Mouse (Mus musculus): Measurements from ENCODE around the gene Ltk. TPM values are rescaled to one million over a fixed set of nuclear protein-coding genes. Genes with fewer than 3 reads are reported as not detected.
A peak's percentile ranks its signal among the peaks of the same experiment; 100 is the strongest.

Ltk gene
- polyA plus RNA-seq (2016; fragmentation: Nextera tagmentation; extraction: Ambion mirVana): 0.13 and 0.17 TPM in 2 replicates

DNA sequence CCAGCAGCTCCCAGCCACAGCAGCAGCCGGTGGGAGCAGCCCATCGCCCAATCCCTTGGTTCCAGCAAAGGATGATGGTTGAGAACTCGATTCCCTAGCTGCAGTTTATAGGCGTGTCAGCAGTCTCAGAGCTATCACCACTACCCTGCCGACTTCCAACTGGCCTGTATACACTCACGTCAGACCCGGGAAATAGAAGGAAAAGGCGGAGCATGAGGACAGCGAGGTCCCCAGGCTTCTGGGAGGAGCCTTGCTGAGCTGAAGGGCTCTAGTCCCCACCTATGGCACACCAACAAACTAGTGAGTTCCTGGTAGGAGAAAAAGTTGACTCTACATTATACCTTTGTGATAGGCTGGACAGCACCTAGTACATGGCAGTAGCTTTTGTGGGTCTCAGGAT lies at the start of gene Ltk:
Gene Ltk, minus strand, starts transcription at position 181 of the 400 bp plus-strand sequence.
- Histone ChIP-seq H3K9ac (no peak within 1 kb of the TSS), H3K27me3 (replicated peaks) (peaks cover 66% of the 10 kb centered on the region), H3K27ac (ENCODE audit: poor library complexity, severe bottlenecking) (no peak within 1 kb of the TSS), H3K4me2 (peak within 1 kb of the TSS; percentile 96; the same call in 1 of the 2 replicates), H3K4me1 (replicated peaks) (peaks cover 19% of the 10 kb centered on the region), H3K9me3 (replicated peaks) (no peaks in the 10 kb centered on the region), H3K4me3 (peak within 1 kb of the TSS; percentile 67), H3K36me3 (peaks cover 20% of the 10 kb centered on the region)
- ATAC-seq (ENCODE audit: insufficient number of reproducible peaks, low FRiP score): no peak
- 8% methylated on average over 9 of the region's 9 CpGs for WGBS

DNA sequence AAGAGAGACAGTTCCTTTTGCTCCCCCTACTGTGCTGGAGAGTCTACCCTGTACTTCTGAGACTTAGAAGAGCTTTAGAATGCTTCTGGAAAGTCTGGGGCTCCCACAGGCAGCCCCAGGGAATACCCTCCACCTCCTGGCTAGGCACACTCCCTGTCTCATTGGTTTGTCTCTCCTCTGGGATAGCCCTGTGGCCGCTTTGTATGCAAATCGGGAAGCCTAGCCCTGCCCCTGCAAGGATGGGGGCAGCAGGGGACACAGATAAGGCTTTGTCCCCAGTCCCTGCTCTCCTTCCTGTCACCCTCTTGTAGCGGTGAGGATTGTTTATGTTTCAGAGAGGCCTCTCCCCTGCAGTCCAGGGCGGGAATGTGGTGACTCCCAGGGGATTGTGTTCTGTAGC lies 48.6 kb upstream of the Ltk start:
- 16% methylated on average over 4 of the region's 4 CpGs for WGBS
- Histone ChIP-seq H3K4me2 (no peak overlapping the region), H3K9me3 (replicated peaks) (no peaks in the 10 kb centered on the region), H3K36me3 (peaks cover 24% of the 10 kb centered on the region), H3K27ac (ENCODE audit: poor library complexity, severe bottlenecking) (no peak overlapping the region), H3K4me3 (no peak overlapping the region), H3K9ac (peak overlapping the region; percentile 2; the same call in 1 of the 2 replicates), H3K27me3 (replicated peaks) (no peaks in the 10 kb centered on the region), H3K4me1 (replicated peaks) (peaks cover 39% of the 10 kb centered on the region)
- ATAC-seq (ENCODE audit: insufficient number of reproducible peaks, low FRiP score): 0 out of 2 replicates have a peak, but pooled peaks have one; percentile 40

GRCm38 (mm10) chr2:119808438-119808837 lies 48.2 kb upstream of the Ltk start:
- ATAC-seq (ENCODE audit: insufficient number of reproducible peaks, low FRiP score): no peak
- Histone ChIP-seq H3K4me1 (replicated peaks) (peaks cover 43% of the 10 kb centered on the region), H3K9ac (0 out of 2 replicates have a peak overlapping the region, but pooled peaks have one; percentile 2), H3K27ac (ENCODE audit: poor library complexity, severe bottlenecking) (no peak overlapping the region), H3K4me2 (no peak overlapping the region), H3K4me3 (no peak overlapping the region), H3K36me3 (peaks cover 25% of the 10 kb centered on the region), H3K27me3 (replicated peaks) (no peaks in the 10 kb centered on the region; the same call in 1 of the 2 replicates), H3K9me3 (replicated peaks) (no peaks in the 10 kb centered on the region)
- 26% methylated on average over 4 of the region's 4 CpGs for WGBS

DNA sequence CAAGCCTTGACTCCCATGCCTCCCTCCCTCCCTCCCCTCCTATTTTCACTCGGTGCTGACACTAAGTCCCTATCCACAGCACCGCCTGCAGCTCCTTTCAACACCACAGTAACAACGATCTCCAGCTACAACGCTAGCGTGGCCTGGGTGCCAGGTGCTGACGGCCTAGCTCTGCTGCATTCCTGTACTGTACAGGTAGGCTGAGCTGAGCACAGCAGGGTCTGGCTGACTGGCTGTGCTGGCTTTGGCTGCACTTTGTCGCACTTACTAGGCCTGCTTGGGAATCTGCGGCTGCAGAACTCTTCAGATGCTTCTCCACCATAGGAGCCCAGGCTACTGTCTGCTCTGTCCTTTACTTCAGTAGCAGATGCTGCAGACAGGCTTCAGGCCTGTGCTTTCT lies 45.3 kb upstream of the Ltk start:
- Histone ChIP-seq H3K4me3 (no peak overlapping the region), H3K9ac (no peak overlapping the region), H3K27ac (ENCODE audit: poor library complexity, severe bottlenecking) (no peak overlapping the region), H3K27me3 (replicated peaks) (peaks cover 6% of the 10 kb centered on the region; the same call in 1 of the 2 replicates), H3K9me3 (replicated peaks) (no peaks in the 10 kb centered on the region), H3K36me3 (peaks cover 12% of the 10 kb centered on the region; the same call in 1 of the 2 replicates), H3K4me1 (replicated peaks) (peaks cover 56% of the 10 kb centered on the region), H3K4me2 (no peak overlapping the region)
- 51% methylated on average over 8 of the region's 8 CpGs for WGBS
- no peak for ATAC-seq (ENCODE audit: insufficient number of reproducible peaks, low FRiP score)

DNA sequence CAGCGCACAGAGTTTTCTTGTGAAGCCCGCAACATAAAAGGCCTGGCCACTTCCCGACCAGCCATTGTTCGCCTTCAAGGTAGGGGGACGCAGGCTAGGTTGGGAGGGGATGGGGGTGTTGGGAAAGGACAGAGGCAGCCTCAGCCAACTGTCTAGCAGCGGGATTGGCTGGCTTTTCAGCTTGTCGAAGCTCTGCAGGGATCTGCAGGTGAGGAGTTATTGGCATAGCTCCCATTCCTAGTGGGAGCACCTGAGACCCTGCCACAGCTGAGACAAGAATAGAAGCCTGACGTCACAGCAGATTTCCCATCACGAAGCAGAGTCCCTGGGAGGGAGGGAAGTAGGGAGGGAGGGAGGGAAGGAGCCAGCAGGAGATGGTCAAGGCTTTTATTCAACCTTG lies 44.5 kb upstream of the Ltk start:
- Histone ChIP-seq H3K27ac (ENCODE audit: poor library complexity, severe bottlenecking) (no peak overlapping the region), H3K9ac (no peak overlapping the region), H3K4me1 (replicated peaks) (peaks cover 60% of the 10 kb centered on the region), H3K4me3 (no peak overlapping the region), H3K36me3 (peaks cover 7% of the 10 kb centered on the region; the same call in 1 of the 2 replicates), H3K4me2 (no peak overlapping the region), H3K27me3 (replicated peaks) (peaks cover 7% of the 10 kb centered on the region; the same call in 1 of the 2 replicates), H3K9me3 (replicated peaks) (no peaks in the 10 kb centered on the region)
- ATAC-seq (ENCODE audit: insufficient number of reproducible peaks, low FRiP score): no peak
- 49% methylated on average over 9 of the region's 9 CpGs for WGBS

- Histone ChIP-seq H3K36me3 (peaks cover 7% of the 10 kb centered on the region; the same call in 1 of the 2 replicates), H3K9me3 (replicated peaks) (no peaks in the 10 kb centered on the region), H3K4me1 (replicated peaks) (peaks cover 59% of the 10 kb centered on the region), H3K4me2 (no peak overlapping the region), H3K4me3 (no peak overlapping the region), H3K27ac (ENCODE audit: poor library complexity, severe bottlenecking) (no peak overlapping the region), H3K9ac (no peak overlapping the region), H3K27me3 (replicated peaks) (peaks cover 7% of the 10 kb centered on the region; the same call in 1 of the 2 replicates)
- ATAC-seq (ENCODE audit: insufficient number of reproducible peaks, low FRiP score): no peak
- WGBS: 53% methylated on average over 5 of the region's 5 CpGs
Measured at GRCm38 (mm10) chr2:119804275-119804628, 44.0 kb upstream of the Ltk start.

DNA sequence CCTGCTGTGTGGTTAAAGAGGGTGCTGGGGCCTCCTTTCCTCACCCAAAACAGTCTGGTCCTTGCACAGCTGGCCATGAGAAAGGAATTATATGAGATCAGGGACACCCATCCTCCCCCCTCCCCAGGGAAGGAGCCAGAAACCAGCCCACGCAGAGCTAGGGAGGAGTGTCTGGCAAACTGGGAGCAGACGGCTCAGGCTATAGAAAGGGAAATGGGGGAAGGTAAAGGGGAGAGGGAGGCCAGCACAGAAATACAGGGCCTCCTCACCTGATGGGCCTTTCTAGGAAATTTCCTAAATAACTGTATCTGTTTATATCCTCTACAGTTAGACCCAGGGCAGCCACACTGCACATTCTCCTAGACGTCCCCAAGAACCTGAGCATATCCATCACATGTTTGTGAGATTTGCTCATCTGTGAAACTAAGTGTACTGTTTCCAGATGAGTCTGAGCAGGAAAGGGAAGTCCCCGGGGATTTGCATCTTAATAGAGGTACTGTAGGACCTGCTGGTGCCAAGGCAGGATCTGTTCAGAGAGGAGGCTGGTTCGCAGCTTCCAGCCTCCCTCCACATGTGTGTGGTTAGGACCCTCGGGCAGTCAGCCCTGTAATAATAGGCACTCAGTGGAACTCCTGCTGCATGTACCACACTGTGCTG lies 43.5 kb upstream of the Ltk start:
- ATAC-seq (ENCODE audit: insufficient number of reproducible peaks, low FRiP score): no peak
- Histone ChIP-seq H3K27me3 (replicated peaks) (peaks cover 7% of the 10 kb centered on the region; the same call in 1 of the 2 replicates), H3K4me1 (replicated peaks) (peaks cover 55% of the 10 kb centered on the region), H3K4me2 (no peak overlapping the region), H3K4me3 (no peak overlapping the region), H3K27ac (ENCODE audit: poor library complexity, severe bottlenecking) (no peak overlapping the region), H3K36me3 (peaks cover 7% of the 10 kb centered on the region; the same call in 1 of the 2 replicates), H3K9ac (0 out of 2 replicates have a peak overlapping the region, but pooled peaks have one; percentile 1), H3K9me3 (replicated peaks) (no peaks in the 10 kb centered on the region)
- WGBS: 42% methylated on average over 6 of the region's 6 CpGs

- no peak overlapping the region for H3K4me3 ChIP-seq
- H3K9me3 ChIP-seq (replicated peaks): no peaks in the 10 kb centered on the region
- H3K27ac ChIP-seq (ENCODE audit: poor library complexity, severe bottlenecking): no peak overlapping the region
- 51% methylated on average over 10 of the region's 10 CpGs for WGBS
- H3K27me3 ChIP-seq (replicated peaks): peaks cover 7% of the 10 kb centered on the region; the same call in 1 of the 2 replicates
- H3K4me1 ChIP-seq (replicated peaks): peaks cover 55% of the 10 kb centered on the region
- no peak; the same call in 1 of the 2 replicates for ATAC-seq (ENCODE audit: insufficient number of reproducible peaks, low FRiP score)
- H3K9ac ChIP-seq: 0 out of 2 replicates have a peak overlapping the region, but pooled peaks have one; percentile 1
- H3K36me3 ChIP-seq: peaks cover 7% of the 10 kb centered on the region; the same call in 1 of the 2 replicates
- 0 out of 2 replicates have a peak overlapping the region, but pooled peaks have one; percentile 2 for H3K4me2 ChIP-seq
Measured at GRCm38 (mm10) chr2:119802767-119803617, 42.8 kb upstream of the Ltk start.

DNA sequence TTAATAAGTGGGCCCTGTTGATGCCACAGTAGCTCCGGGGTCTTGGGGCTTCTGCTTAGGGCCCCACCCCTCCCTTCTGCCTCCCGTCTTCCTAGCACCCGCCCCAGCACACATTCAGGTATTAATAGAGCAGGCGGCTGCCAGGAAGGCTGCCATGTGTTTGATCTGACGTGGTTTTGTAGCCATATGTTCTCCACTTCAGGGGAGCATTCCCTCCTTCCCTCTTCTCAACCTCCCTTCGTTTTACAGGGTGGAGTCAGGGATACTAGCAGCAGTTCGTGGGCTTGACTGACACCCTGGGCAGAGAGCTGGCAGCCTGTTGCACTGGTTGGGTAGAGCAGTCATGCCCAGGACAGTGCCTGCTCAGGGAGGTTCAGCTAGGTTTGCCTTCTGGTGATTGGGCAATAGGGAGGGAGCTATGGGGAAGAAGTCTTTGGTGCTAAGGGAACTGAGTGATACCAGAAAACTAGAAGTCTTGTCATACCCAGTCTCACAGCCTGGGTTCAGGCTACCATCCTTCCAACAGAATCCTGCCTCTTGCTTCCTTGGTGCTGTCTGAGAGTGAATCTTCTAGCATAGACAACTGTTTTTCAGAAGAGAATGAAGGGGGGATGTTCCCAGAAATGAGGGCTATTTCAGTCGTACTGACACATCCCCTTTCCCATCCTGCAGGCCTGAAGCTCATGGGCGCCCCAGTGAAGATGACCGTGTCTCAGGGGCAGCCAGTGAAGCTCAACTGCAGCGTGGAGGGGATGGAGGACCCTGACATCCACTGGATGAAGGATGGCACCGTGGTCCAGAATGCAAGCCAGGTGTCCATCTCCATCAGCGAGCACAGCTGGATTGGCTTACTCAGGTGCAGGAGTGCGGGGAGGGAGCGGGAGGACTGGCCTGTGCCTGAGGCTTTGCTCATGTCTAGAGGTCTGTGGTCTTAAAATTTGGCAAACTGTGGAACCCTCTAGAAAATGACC lies 40.9 kb upstream of the Ltk start:
- Histone ChIP-seq H3K27me3 (replicated peaks) (peaks cover 20% of the 10 kb centered on the region; the same call in 1 of the 2 replicates), H3K4me1 (replicated peaks) (peaks cover 69% of the 10 kb centered on the region), H3K9ac (no peak overlapping the region), H3K27ac (ENCODE audit: poor library complexity, severe bottlenecking) (no peak overlapping the region), H3K36me3 (peaks cover 7% of the 10 kb centered on the region; the same call in 1 of the 2 replicates), H3K9me3 (replicated peaks) (no peaks in the 10 kb centered on the region), H3K4me3 (peak overlapping the region; percentile 68), H3K4me2 (peak overlapping the region; percentile 97)
- WGBS: 61% methylated on average over 15 of the region's 15 CpGs
- no peak for ATAC-seq (ENCODE audit: insufficient number of reproducible peaks, low FRiP score)

GRCm38 (mm10) chr2:119799961-119800550 lies 39.8 kb upstream of the Ltk start:
- Histone ChIP-seq H3K27ac (ENCODE audit: poor library complexity, severe bottlenecking) (0 out of 2 replicates have a peak overlapping the region, but pooled peaks have one; percentile 12), H3K4me1 (replicated peaks) (peaks cover 62% of the 10 kb centered on the region), H3K9me3 (replicated peaks) (no peaks in the 10 kb centered on the region), H3K4me2 (peak overlapping the region; percentile 97), H3K27me3 (replicated peaks) (peaks cover 20% of the 10 kb centered on the region; the same call in 1 of the 2 replicates), H3K9ac (peak overlapping the region; percentile 91), H3K36me3 (peaks cover 7% of the 10 kb centered on the region; the same call in 1 of the 2 replicates), H3K4me3 (peak overlapping the region; percentile 68)
- peak; percentile 23; the same call in 1 of the 2 replicates for ATAC-seq (ENCODE audit: insufficient number of reproducible peaks, low FRiP score)
- WGBS: under 1% methylated on average over 24 of the region's 27 CpGs
